Mouse (Mus musculus) midbrain, embryonic 10.5 days (tissue): ENCODE data around the gene Prpf8. TPM values are rescaled to one million over a fixed set of nuclear protein-coding genes. Genes with fewer than 3 reads are reported as not detected.

Source experiments
- DNase-seq: peaks from one replicate; pipeline ENCODE4 v3.0.0-alpha.2; 2017; ENCODE audit warnings: low spot score
- H3K27ac ChIP-seq: fragments of 300-500 bp; sonication (generic); replicated peaks from 2 replicates; pipeline ENCODE4 v1.5.1; 2016; ENCODE audit warnings: mild to moderate bottlenecking
- H3K27me3 ChIP-seq: fragments of 300-500 bp; sonication (generic); 2 replicates; pipeline ENCODE4 v1.6.1; 2016; ENCODE audit warnings: low read depth, mild to moderate bottlenecking; ENCODE audit not compliant: poor library complexity, severe bottlenecking
- H3K36me3 ChIP-seq: fragments of 300-500 bp; sonication (generic); 2 replicates; pipeline ENCODE4 v1.6.1; 2016; ENCODE audit warnings: mild to moderate bottlenecking, moderate library complexity
- H3K4me1 ChIP-seq: fragments of 300-500 bp; sonication (generic); 2 replicates; pipeline ENCODE4 v1.6.1; 2016
- H3K4me3 ChIP-seq: fragments of 300-500 bp; sonication (generic); 2 replicates; pipeline ENCODE4 v1.5.1; 2016; ENCODE audit warnings: mild to moderate bottlenecking, moderate library complexity
- H3K9me3 ChIP-seq: fragments of 300-500 bp; sonication (generic); replicated peaks from 2 replicates; pipeline ENCODE4 v1.6.1; 2016; ENCODE audit warnings: mild to moderate bottlenecking
- WGBS: fragments of 180-500 bp; shearing (Covaris S2); methylation state at CpG from one replicate; pipeline ENCODE4 v1.1.7; 2016; 5-methylcytosine and 5-hydroxymethylcytosine counted together
- polyA plus RNA-seq: library from polyadenylated mRNA; unstranded; fragments of >200 nt; fragmentation: Nextera tagmentation; extraction: Ambion mirVana; gene quantifications from 2 replicates; pipeline ENCODE4 v1.2.1, GENCODE M21; 2016

Prpf8 gene
- polyA plus RNA-seq, 1 experiment from 2014 or later: 67.3 TPM

- Histone ChIP-seq H3K27me3 (peaks cover 15% of the 10 kb centered on the region), H3K9me3 (no peaks in the 10 kb centered on the region), H3K36me3 (peaks cover 3% of the 10 kb centered on the region; the same call in 1 of the 2 replicates), H3K4me1 (peaks cover 12% of the 10 kb centered on the region), H3K4me3 (no peak overlapping the region), H3K27ac (no peak overlapping the region)
- DNase-seq: no peak
- WGBS: 89% methylated on average over 3 of the region's 3 CpGs
These were observed 15.9 kb upstream of the Prpf8 start for GRCm38 (mm10) chr11:75470675-75471074.

GRCm38 (mm10) chr11:75472469-75473081, 14.0 kb upstream of the Prpf8 start:
- Histone ChIP-seq H3K27ac (no peak overlapping the region), H3K9me3 (no peaks in the 10 kb centered on the region), H3K36me3 (no peaks in the 10 kb centered on the region), H3K27me3 (peaks cover 15% of the 10 kb centered on the region), H3K4me1 (peaks cover 9% of the 10 kb centered on the region), H3K4me3 (no peak overlapping the region)
- DNase-seq: no peak
- 87% methylated on average over 11 of the region's 11 CpGs for WGBS

GRCm38 (mm10) chr11:75473376-75473775, 13.2 kb upstream of the Prpf8 start:
- WGBS: 73% methylated on average over 7 of the region's 7 CpGs
- DNase-seq: no peak
- Histone ChIP-seq H3K27me3 (peaks cover 13% of the 10 kb centered on the region), H3K27ac (no peak overlapping the region), H3K4me1 (peaks cover 1% of the 10 kb centered on the region), H3K36me3 (no peaks in the 10 kb centered on the region), H3K9me3 (no peaks in the 10 kb centered on the region), H3K4me3 (no peak overlapping the region)

- H3K4me3 ChIP-seq: peak overlapping the region; percentile 99
- peak overlapping the region; percentile 97 for H3K27ac ChIP-seq
- H3K9me3 ChIP-seq: no peaks in the 10 kb centered on the region
- DNase-seq: no peak
- H3K27me3 ChIP-seq: no peaks in the 10 kb centered on the region
- H3K36me3 ChIP-seq: peaks cover 35% of the 10 kb centered on the region
- peaks cover 13% of the 10 kb centered on the region for H3K4me1 ChIP-seq
- WGBS: 26% methylated on average over 3 of the region's 3 CpGs
These were observed 424 bp upstream of the Prpf8 start for GRCm38 (mm10) chr11:75486192-75486591.

GRCm38 (mm10) chr11:75487496-75487895, 880 bp downstream of the Prpf8 start:
- Histone ChIP-seq H3K27ac (peak overlapping the region; percentile 97), H3K9me3 (no peaks in the 10 kb centered on the region), H3K27me3 (no peaks in the 10 kb centered on the region), H3K4me3 (peak overlapping the region; percentile 99), H3K36me3 (peaks cover 48% of the 10 kb centered on the region), H3K4me1 (peaks cover 13% of the 10 kb centered on the region)
- no peak for DNase-seq
- WGBS: 56% methylated on average over 6 of the region's 6 CpGs

- Histone ChIP-seq H3K4me3 (no peak overlapping the region), H3K27me3 (no peaks in the 10 kb centered on the region), H3K9me3 (no peaks in the 10 kb centered on the region), H3K27ac (no peak overlapping the region), H3K4me1 (no peaks in the 10 kb centered on the region), H3K36me3 (peaks cover 100% of the 10 kb centered on the region)
- DNase-seq: no peak
- 95% methylated on average over 10 of the region's 10 CpGs for WGBS
These were observed 7.9 kb downstream of the Prpf8 start for GRCm38 (mm10) chr11:75494296-75495049.

- H3K9me3 ChIP-seq: no peaks in the 10 kb centered on the region
- no peak overlapping the region for H3K27ac ChIP-seq
- no peak for DNase-seq
- H3K27me3 ChIP-seq: no peaks in the 10 kb centered on the region
- no peaks in the 10 kb centered on the region for H3K4me1 ChIP-seq
- H3K36me3 ChIP-seq: peaks cover 100% of the 10 kb centered on the region
- no peak overlapping the region for H3K4me3 ChIP-seq
- 95% methylated on average over 1 of the region's 1 CpGs for WGBS
These were observed 11.5 kb downstream of the Prpf8 start for GRCm38 (mm10) chr11:75498126-75498525.

- Histone ChIP-seq H3K27me3 (no peaks in the 10 kb centered on the region), H3K27ac (no peak overlapping the region), H3K4me1 (peaks cover 26% of the 10 kb centered on the region), H3K4me3 (no peak overlapping the region), H3K36me3 (peaks cover 67% of the 10 kb centered on the region), H3K9me3 (no peaks in the 10 kb centered on the region)
- 93% methylated on average over 4 of the region's 4 CpGs for whole genome bisulfite sequencing
- no peak for DNase-seq
These were observed 21.5 kb downstream of the Prpf8 start for GRCm38 (mm10) chr11:75508162-75508561.

GRCm38 (mm10) chr11:75508904-75509303, 22.3 kb downstream of the Prpf8 start:
- Histone ChIP-seq H3K9me3 (no peaks in the 10 kb centered on the region), H3K4me3 (no peak overlapping the region), H3K27me3 (no peaks in the 10 kb centered on the region), H3K36me3 (peaks cover 60% of the 10 kb centered on the region), H3K4me1 (peaks cover 26% of the 10 kb centered on the region), H3K27ac (no peak overlapping the region)
- WGBS: 81% methylated on average over 8 of the region's 8 CpGs
- DNase-seq: no peak

- WGBS: 3% methylated on average over 43 of the region's 43 CpGs
- no peaks in the 10 kb centered on the region for H3K9me3 ChIP-seq
- DNase-seq: peak; percentile 21
These were observed 23.4 kb downstream of the Prpf8 start, which contains the start of gene Rilp for GRCm38 (mm10) chr11:75509741-75510626. TSS of gene Rilp (plus strand) at chr11:75510094.

GRCm38 (mm10) chr11:75510627-75510993, 24.0 kb downstream of the Prpf8 start:
- peak; percentile 93 for DNase-seq
- Histone ChIP-seq H3K4me1 (peaks cover 26% of the 10 kb centered on the region), H3K9me3 (no peaks in the 10 kb centered on the region), H3K4me3 (peak overlapping the region; percentile 70), H3K27me3 (no peaks in the 10 kb centered on the region), H3K27ac (peak overlapping the region; percentile 82), H3K36me3 (peaks cover 42% of the 10 kb centered on the region)
- 2% methylated on average over 24 of the region's 24 CpGs for WGBS

More at GRCm38 (mm10) chr11:75509741-75510626, 23.4 kb downstream of the Prpf8 start, which contains the start of gene Rilp:
- Histone ChIP-seq H3K4me1 (peaks cover 26% of the 10 kb centered on the region), H3K36me3 (peaks cover 49% of the 10 kb centered on the region), H3K27ac (peak within 1 kb of the TSS; percentile 82), H3K27me3 (no peaks in the 10 kb centered on the region), H3K4me3 (peak within 1 kb of the TSS; percentile 70)

- peaks cover 36% of the 10 kb centered on the region for H3K36me3 ChIP-seq
- H3K27me3 ChIP-seq: no peaks in the 10 kb centered on the region
- H3K9me3 ChIP-seq: no peaks in the 10 kb centered on the region
- H3K4me1 ChIP-seq: peaks cover 26% of the 10 kb centered on the region
- peak overlapping the region; percentile 70; the same call in 1 of the 2 replicates for H3K4me3 ChIP-seq
- WGBS: 82% methylated on average over 6 of the region's 6 CpGs
- no peak for DNase-seq
- H3K27ac ChIP-seq: no peak overlapping the region; the same call in 1 of the 2 replicates
These were observed 24.6 kb downstream of the Prpf8 start for GRCm38 (mm10) chr11:75511213-75511612.
